Mouse (Mus musculus): ENCODE data around the gene Slc27a4. TPM values are rescaled to one million over a fixed set of nuclear protein-coding genes. Genes with fewer than 3 reads are reported as not detected.
A peak's percentile ranks its signal among the peaks of the same experiment; 100 is the strongest.

Gene Slc27a4
- polyA plus RNA-seq, 1 experiment from 2014 or later = 16.2 TPM

- ATAC-seq (replicated peaks; ENCODE audit: low FRiP score, low TSS enrichment, low read depth) = no peak
- Histone ChIP-seq H3K27ac (ENCODE audit: low read depth) (no peak overlapping the region), H3K4me1 (replicated peaks; ENCODE audit: control insufficient read depth, insufficient read depth, low read length) (no peaks in the 10 kb centered on the region), H3K27me3 (replicated peaks; ENCODE audit: control insufficient read depth, insufficient read depth, low read length) (no peaks in the 10 kb centered on the region), H3K36me3 (ENCODE audit: control insufficient read depth, insufficient read depth, low read length) (peaks cover 37% of the 10 kb centered on the region), H3K9me3 (ENCODE audit: control insufficient read depth, low read length) (no peaks in the 10 kb centered on the region), H3K4me3 (ENCODE audit: low read depth, low read length) (no peak overlapping the region), H3K4me2 (ENCODE audit: low read length) (no peak overlapping the region), H3K9ac (ENCODE audit: low read length) (no peak overlapping the region)
- 96% methylated on average over 5 of the region's 5 CpGs for WGBS
- no peak for DNase-seq (ENCODE audit: low spot score)
These were observed 31.4 kb downstream of the Slc27a4 start for GRCm38 (mm10) chr2:29833796-29834195.

- Histone ChIP-seq H3K36me3 (ENCODE audit: control insufficient read depth, insufficient read depth, low read length) (peaks cover 35% of the 10 kb centered on the region), H3K9ac (ENCODE audit: low read length) (no peak overlapping the region), H3K4me3 (ENCODE audit: low read depth, low read length) (no peak overlapping the region), H3K4me1 (replicated peaks; ENCODE audit: control insufficient read depth, insufficient read depth, low read length) (no peaks in the 10 kb centered on the region), H3K27ac (ENCODE audit: low read depth) (no peak overlapping the region), H3K4me2 (ENCODE audit: low read length) (no peak overlapping the region), H3K9me3 (ENCODE audit: control insufficient read depth, low read length) (no peaks in the 10 kb centered on the region), H3K27me3 (replicated peaks; ENCODE audit: control insufficient read depth, insufficient read depth, low read length) (no peaks in the 10 kb centered on the region)
- ATAC-seq (replicated peaks; ENCODE audit: low FRiP score, low TSS enrichment, low read depth) (no peak), DNase-seq (ENCODE audit: low spot score) (no peak)
- WGBS = 64% methylated on average over 2 of the region's 2 CpGs
These were observed 33.0 kb downstream of the Slc27a4 start for GRCm38 (mm10) chr2:29835391-29835899.

GRCm38 (mm10) chr2:29839460-29839859 lies 37.0 kb downstream of the Slc27a4 start:
- peaks cover 16% of the 10 kb centered on the region for H3K27me3 ChIP-seq (replicated peaks; ENCODE audit: control insufficient read depth, insufficient read depth, low read length)
- no peak overlapping the region for H3K27ac ChIP-seq (ENCODE audit: low read depth)
- no peak overlapping the region for H3K4me3 ChIP-seq (ENCODE audit: low read depth, low read length)
- peaks cover 48% of the 10 kb centered on the region for H3K36me3 ChIP-seq (ENCODE audit: control insufficient read depth, insufficient read depth, low read length)
- ATAC-seq (replicated peaks; ENCODE audit: low FRiP score, low TSS enrichment, low read depth) (0 out of 2 replicates have a peak, but pooled peaks have one; percentile 23), DNase-seq (ENCODE audit: low spot score) (no peak)
- H3K9me3 ChIP-seq (ENCODE audit: control insufficient read depth, low read length) = no peaks in the 10 kb centered on the region
- no peaks in the 10 kb centered on the region for H3K4me1 ChIP-seq (replicated peaks; ENCODE audit: control insufficient read depth, insufficient read depth, low read length)
- 48% methylated on average over 4 of the region's 4 CpGs for WGBS
- no peak overlapping the region for H3K9ac ChIP-seq (ENCODE audit: low read length)
- H3K4me2 ChIP-seq (ENCODE audit: low read length) = no peak overlapping the region

GRCm38 (mm10) chr2:29843231-29844105 lies 41.0 kb downstream of the Slc27a4 start:
- peaks cover 46% of the 10 kb centered on the region for H3K27me3 ChIP-seq (replicated peaks; ENCODE audit: control insufficient read depth, insufficient read depth, low read length)
- H3K36me3 ChIP-seq (ENCODE audit: control insufficient read depth, insufficient read depth, low read length) = peaks cover 38% of the 10 kb centered on the region
- H3K27ac ChIP-seq (ENCODE audit: low read depth) = no peak overlapping the region
- peaks cover 8% of the 10 kb centered on the region; the same call in 1 of the 2 replicates for H3K4me1 ChIP-seq (replicated peaks; ENCODE audit: control insufficient read depth, insufficient read depth, low read length)
- no peaks in the 10 kb centered on the region for H3K9me3 ChIP-seq (ENCODE audit: control insufficient read depth, low read length)
- no peak overlapping the region for H3K4me3 ChIP-seq (ENCODE audit: low read depth, low read length)
- H3K4me2 ChIP-seq (ENCODE audit: low read length) = no peak overlapping the region
- H3K9ac ChIP-seq (ENCODE audit: low read length) = no peak overlapping the region
- WGBS = 72% methylated on average over 9 of the region's 9 CpGs
- DNase-seq (ENCODE audit: low spot score) (no peak), ATAC-seq (replicated peaks; ENCODE audit: low FRiP score, low TSS enrichment, low read depth) (no peak)

GRCm38 (mm10) chr2:29844115-29844514 lies 41.7 kb downstream of the Slc27a4 start:
- ATAC-seq (replicated peaks; ENCODE audit: low FRiP score, low TSS enrichment, low read depth) = no peak
- 81% methylated on average over 2 of the region's 2 CpGs for WGBS
- DNase-seq (ENCODE audit: low spot score) = no peak
- H3K9me3 ChIP-seq (ENCODE audit: control insufficient read depth, low read length) = no peaks in the 10 kb centered on the region
- no peak overlapping the region for H3K4me3 ChIP-seq (ENCODE audit: low read depth, low read length)
- no peak overlapping the region for H3K9ac ChIP-seq (ENCODE audit: low read length)
- H3K27me3 ChIP-seq (replicated peaks; ENCODE audit: control insufficient read depth, insufficient read depth, low read length) = peaks cover 46% of the 10 kb centered on the region
- no peak overlapping the region for H3K4me2 ChIP-seq (ENCODE audit: low read length)
- peaks cover 8% of the 10 kb centered on the region; the same call in 1 of the 2 replicates for H3K4me1 ChIP-seq (replicated peaks; ENCODE audit: control insufficient read depth, insufficient read depth, low read length)
- H3K27ac ChIP-seq (ENCODE audit: low read depth) = no peak overlapping the region
- peaks cover 32% of the 10 kb centered on the region for H3K36me3 ChIP-seq (ENCODE audit: control insufficient read depth, insufficient read depth, low read length)

- Histone ChIP-seq H3K27ac (ENCODE audit: low read depth) (no peak overlapping the region), H3K9me3 (ENCODE audit: control insufficient read depth, low read length) (no peaks in the 10 kb centered on the region), H3K4me1 (replicated peaks; ENCODE audit: control insufficient read depth, insufficient read depth, low read length) (peaks cover 8% of the 10 kb centered on the region; the same call in 1 of the 2 replicates), H3K27me3 (replicated peaks; ENCODE audit: control insufficient read depth, insufficient read depth, low read length) (peaks cover 46% of the 10 kb centered on the region), H3K9ac (ENCODE audit: low read length) (no peak overlapping the region), H3K36me3 (ENCODE audit: control insufficient read depth, insufficient read depth, low read length) (peaks cover 31% of the 10 kb centered on the region), H3K4me2 (ENCODE audit: low read length) (no peak overlapping the region), H3K4me3 (ENCODE audit: low read depth, low read length) (no peak overlapping the region)
- no peak for ATAC-seq (replicated peaks; ENCODE audit: low FRiP score, low TSS enrichment, low read depth)
- no peak for DNase-seq (ENCODE audit: low spot score)
- WGBS = 26% methylated on average over 3 of the region's 3 CpGs
These were observed 42.2 kb downstream of the Slc27a4 start for GRCm38 (mm10) chr2:29844661-29845060.

GRCm38 (mm10) chr2:29845636-29846035 lies 43.2 kb downstream of the Slc27a4 start:
- Histone ChIP-seq H3K4me3 (ENCODE audit: low read depth, low read length) (peak overlapping the region; percentile 16; the same call in 1 of the 2 replicates), H3K9ac (ENCODE audit: low read length) (no peak overlapping the region), H3K4me1 (replicated peaks; ENCODE audit: control insufficient read depth, insufficient read depth, low read length) (peaks cover 8% of the 10 kb centered on the region; the same call in 1 of the 2 replicates), H3K4me2 (ENCODE audit: low read length) (peak overlapping the region; percentile 51), H3K27me3 (replicated peaks; ENCODE audit: control insufficient read depth, insufficient read depth, low read length) (peaks cover 46% of the 10 kb centered on the region), H3K9me3 (ENCODE audit: control insufficient read depth, low read length) (no peaks in the 10 kb centered on the region), H3K36me3 (ENCODE audit: control insufficient read depth, insufficient read depth, low read length) (peaks cover 31% of the 10 kb centered on the region), H3K27ac (ENCODE audit: low read depth) (no peak overlapping the region)
- ATAC-seq (replicated peaks; ENCODE audit: low FRiP score, low TSS enrichment, low read depth) (no peak), DNase-seq (ENCODE audit: low spot score) (peak; percentile 71)
- 13% methylated on average over 25 of the region's 25 CpGs for WGBS

- Histone ChIP-seq H3K27ac (ENCODE audit: low read depth) (no peak overlapping the region), H3K4me3 (ENCODE audit: low read depth, low read length) (peak overlapping the region; percentile 16; the same call in 1 of the 2 replicates), H3K4me2 (ENCODE audit: low read length) (peak overlapping the region; percentile 51), H3K27me3 (replicated peaks; ENCODE audit: control insufficient read depth, insufficient read depth, low read length) (peaks cover 46% of the 10 kb centered on the region), H3K9ac (ENCODE audit: low read length) (0 out of 2 replicates have a peak overlapping the region, but pooled peaks have one; percentile 20), H3K9me3 (ENCODE audit: control insufficient read depth, low read length) (no peaks in the 10 kb centered on the region), H3K4me1 (replicated peaks; ENCODE audit: control insufficient read depth, insufficient read depth, low read length) (peaks cover 8% of the 10 kb centered on the region; the same call in 1 of the 2 replicates), H3K36me3 (ENCODE audit: control insufficient read depth, insufficient read depth, low read length) (peaks cover 28% of the 10 kb centered on the region)
- no peak for DNase-seq (ENCODE audit: low spot score)
- 9% methylated on average over 47 of the region's 47 CpGs for WGBS
- peak; percentile 26; the same call in 1 of the 2 replicates for ATAC-seq (replicated peaks; ENCODE audit: low FRiP score, low TSS enrichment, low read depth)
These were observed 43.8 kb downstream of the Slc27a4 start for GRCm38 (mm10) chr2:29846061-29846853.
